Mouse (Mus musculus) left cerebral cortex, adult 11 months (tissue): ENCODE data around the gene Bcl2l13.

ENCODE experiments used
- DNase-seq: peaks from one replicate; pipeline ENCODE4 v3.0.0; 2022; ENCODE audit warnings: low spot score

Bcl2l13 gene

DNA sequence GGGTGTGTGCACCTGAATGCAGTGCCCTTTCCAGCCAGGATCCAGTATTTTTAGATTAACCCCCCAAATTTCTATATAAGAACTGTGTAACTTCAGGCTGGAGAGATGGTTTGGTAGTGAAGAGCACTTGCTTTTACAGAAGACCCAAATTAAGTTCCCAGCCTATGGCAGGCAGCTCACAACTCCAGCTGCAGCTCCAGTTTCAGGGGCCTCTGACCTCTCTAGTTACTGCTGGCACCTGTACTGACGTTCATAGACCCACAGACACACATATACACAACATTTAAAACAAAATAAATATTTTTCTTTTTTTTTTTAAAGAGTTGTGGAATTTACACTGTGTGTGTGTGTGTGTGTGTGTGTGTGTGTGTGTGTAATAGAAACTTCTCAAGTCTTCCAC, 93.4 kb downstream of the Bcl2l13 start:
- DNase-seq: no peak

DNA sequence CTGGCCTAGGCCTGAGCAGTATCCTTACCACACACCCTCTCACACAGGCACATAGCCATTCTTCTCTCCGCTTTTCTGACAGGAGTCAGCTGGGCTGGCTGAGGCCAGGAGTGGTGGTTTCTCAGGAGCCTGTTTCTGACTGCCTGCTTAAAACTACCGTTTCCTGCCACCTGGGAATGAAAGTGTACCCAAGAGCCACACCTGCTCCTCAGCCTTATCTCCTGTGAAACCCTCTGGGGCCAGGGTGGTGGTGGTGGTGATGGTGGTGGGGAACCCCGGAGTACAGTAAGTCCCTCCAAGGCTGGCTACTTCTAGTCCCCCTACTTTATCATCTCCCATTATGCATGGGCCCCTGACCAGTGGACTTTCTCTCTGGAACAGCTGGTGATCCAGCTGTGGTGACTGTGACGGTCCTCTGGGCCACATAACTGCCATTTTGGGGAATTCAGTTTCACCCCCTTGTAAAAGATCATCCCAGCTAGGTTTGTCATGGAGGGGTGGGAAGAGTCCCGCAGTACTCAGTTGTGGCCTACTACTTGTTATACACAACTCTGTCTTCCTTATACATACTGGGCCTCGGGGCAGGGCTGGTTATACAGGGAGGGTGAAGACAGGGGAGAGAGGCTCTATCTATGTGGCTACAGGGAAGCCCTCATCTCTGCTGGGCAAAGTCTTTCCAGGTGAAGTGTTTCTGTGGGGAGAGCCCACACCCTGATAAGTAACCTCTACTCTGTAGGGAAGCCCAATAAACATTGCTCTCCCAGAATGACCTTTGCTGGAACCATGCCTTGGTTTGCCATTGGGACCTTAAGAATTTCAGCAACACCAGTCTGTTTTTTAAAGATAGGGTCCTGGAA, 94.7 kb downstream of the Bcl2l13 start:
- DNase-seq: no peak

DNA sequence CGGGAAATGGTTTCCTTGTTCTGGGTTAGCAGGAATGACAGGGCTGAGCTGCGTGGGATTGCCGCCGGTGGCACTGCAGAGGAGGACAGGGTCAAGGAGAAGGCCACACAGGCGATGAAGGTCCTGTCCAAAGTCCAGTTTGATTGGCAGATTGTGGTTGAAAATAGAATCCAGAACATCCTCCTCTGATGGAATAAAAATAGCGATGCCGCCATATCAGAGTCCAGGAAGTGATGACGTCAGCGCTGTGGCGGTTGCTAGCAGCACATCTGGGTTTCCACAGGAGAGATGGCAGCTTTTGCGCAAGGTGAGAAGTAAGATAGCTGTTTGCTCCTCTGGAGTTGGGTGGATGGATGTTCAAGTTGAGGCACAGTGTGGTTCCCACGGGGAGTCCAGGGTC, 96.6 kb downstream of the Bcl2l13 start:
- DNase-seq: no peak

DNA sequence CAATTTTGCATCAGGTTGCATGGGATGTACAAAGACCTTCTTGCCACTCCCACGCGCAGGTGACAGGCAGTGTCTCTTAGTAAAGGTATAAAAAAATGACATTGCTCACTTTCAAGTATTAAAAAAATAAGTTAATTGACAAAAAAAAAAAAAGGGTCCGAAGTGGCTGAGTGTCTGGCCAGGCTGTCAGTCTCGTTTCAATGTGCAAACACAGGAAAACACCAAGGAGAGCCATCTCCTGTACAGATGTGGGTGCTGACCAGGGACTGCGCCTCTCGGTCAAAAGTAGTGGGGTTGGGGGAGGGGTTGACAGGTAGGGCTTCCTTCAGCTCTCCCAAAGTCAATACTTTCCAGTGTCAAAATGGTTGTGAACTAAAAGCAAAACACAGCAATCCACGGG, 97.7 kb downstream of the Bcl2l13 start:
- no peak for DNase-seq

DNA sequence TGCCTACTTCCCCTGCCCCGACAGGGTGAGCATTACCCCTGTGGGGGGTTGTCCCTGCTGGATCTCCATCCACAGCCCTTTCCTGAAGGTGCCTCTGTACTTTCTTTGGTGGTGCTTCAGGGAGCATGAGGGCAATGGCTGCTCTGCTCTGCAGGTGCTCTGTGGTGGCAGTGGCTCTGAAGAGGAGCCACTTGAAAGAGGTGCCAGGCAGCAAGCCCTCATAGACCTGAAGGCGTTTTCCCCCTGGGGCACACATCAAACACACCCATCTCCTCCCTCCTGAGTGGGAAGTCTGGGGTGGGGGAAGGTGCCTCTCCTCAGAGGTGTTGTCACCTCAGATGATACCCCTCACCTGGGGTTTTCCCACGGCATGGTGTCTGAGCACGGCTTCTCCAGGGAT, 98.2 kb downstream of the Bcl2l13 start:
- DNase-seq: no peak

DNA sequence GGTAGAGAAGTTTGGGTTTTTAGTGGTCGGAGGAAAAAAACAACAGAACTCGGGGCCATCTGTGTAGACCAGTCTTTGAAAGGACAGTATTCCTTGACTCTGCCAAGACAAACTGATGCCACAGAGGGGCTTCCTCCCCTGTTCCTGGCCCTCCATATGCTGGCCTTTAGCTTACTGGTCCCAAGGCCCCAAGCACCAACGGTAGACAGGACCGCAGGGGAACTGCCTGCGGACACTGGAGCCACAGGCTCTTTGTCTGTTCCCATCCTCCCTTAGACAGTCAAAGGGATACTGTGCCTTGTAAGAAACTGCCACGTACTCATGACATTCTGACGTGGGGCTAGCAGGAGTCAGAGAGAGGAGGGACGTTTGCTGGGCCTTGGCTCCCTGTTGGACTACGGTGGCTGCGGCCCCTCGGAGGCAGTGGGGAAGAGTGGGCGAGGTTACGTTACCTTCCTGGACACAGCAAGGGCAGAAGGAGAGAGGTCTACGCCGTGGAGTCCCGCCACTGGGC, 101.1 kb downstream of the Bcl2l13 start:
- DNase-seq: no peak

DNA sequence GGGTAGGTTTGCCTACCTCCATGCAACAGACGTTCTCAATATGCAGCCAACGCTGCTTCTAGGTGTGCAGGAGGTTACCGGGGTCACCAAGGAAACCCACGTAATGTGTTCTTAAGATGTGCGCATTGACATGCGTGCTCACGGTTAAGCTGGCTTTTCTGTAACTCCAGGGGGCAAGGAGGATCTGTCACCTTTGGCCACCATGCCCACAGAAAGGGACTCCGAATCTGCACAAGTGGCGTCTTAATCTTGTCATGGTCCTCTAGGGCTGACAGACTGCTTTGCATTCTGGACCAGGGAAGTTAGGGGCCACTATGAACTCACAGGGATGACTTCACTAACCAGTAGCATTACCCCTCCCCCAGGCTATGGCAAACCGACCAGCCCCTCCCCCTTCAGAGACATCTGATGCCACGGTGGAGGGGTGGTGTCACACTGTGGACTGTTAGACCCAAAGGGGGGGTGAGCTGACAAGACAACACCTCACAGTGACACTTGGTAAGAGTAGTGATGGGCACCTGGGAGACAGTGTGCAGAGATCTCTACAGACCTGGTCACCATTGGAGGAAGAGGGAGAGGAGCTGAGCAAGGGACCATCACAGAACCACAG, 102.1 kb downstream of the Bcl2l13 start:
- no peak for DNase-seq

DNA sequence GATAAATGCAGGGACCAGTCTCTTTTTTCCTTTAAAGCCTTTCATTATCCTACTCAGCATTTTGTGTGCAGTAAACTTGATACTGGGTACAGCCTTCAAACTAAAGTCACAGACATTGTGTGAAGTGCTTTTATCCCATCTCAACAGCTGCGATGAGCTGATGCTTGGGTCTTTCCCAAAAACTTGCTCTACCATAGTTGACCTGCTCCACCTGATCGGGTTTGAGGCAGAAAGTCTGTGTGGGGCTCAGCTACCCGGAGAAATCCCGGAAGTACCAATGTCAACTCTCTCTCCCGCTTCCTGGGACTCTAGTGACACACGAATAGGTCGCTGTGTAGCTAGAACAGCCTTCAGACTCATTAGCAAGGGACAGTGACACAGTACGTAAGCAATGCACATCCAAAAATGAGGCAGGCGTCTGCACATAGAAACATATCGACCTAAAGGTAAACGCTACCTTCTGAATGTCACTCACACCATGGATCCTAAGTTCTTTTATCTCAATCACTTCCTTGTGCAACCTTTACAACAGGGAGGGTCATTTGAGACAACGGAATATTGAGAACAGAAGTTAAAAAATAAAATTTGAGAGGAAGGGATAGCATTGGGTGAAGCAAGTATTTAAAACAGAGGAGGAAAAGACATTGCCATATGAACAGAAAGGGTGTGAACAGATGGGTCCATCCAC, 102.9 kb downstream of the Bcl2l13 start:
- no peak for DNase-seq

DNA sequence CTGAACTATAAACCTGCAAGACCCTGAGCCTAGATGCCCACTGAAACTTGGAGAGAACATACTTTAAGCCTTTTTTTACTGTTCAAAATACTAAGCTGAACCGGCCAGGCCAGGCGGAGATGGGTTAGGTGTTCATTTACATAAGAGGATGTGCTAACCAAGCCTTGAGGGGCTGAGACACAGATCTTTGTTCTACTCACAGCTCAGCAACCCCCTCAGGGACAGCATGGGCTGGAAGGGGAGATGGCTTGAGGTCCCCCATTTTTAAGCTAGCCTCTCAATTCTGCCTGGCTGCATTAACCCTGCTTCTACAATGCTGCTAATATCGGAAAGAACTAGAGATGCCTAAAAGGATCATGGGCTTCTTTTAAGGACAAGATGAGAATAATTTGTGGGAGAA, 103.8 kb downstream of the Bcl2l13 start:
- no peak for DNase-seq

DNA sequence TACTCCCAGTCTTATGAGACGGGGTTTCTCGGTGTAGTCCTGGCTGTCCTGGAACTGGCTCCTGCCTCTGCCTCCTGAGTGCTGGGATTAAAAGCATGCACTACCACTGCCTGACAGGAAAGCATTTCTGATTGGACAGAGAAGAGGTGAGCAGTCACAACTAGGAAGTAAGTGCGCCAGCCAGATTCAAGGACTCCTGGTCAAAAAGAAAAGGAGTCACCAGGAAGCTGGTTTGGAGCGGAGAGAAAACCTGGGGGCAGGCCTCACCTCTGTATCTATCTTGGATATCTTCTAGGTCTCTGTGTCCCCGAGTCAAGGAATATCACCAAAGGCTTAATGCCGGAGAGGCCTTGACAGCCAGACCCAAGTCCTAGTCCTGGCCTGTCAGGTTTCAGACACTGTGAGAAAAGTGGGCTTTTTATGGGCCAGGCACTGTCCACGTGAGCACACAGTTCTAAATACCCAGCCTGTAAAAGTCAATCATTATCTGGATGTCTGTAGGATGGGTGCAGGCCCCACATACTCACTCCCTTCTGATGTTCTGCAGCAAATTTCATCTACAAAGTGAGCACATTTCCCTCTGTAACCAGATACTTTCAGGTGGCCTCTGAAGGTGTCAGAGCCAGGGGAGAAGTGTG, 104.6 kb downstream of the Bcl2l13 start:
- no peak for DNase-seq

DNA sequence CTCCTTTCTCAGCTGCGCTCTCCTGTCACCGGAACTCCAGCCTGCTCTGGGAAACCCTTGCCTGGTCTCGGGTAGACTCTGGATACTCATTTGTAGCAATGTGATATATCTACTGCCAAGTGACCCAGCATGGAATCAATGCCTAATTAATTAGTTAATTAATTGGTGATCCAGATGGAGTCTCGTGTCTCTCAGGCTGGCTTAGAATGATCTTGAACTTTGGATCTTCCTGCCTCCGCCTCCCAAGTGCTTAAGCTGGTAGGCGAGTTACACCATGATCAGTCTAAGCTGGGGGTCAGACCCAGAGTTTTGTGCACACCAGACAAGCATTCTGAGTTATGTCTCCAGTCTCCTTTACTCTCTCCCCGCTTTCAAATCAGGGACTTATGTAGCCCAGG, 105.1 kb downstream of the Bcl2l13 start:
- DNase-seq: no peak

DNA sequence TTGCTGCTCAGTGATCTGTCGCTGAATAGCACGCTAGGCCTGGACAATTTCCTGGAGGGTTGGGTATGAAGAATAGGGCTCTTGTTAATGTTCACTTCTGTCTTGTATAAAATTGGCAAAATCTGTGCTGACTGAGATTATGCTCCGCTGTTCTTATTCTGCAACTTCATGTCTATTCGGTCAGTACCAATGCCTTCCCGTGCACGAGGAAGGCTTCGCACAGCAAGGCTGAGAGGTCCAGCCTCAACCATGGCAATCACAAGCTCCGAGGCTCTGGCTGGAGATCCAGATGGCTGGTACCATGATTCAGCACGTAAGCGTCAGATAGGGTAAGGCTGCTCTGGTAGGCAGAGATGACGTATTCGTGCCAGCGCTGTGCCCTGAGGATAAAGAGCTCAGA, 105.6 kb downstream of the Bcl2l13 start:
- no peak for DNase-seq
